Mouse (Mus musculus) forebrain, postnatal 0 days (tissue): ENCODE results near the gene Tob2. TPM values are rescaled to one million over a fixed set of nuclear protein-coding genes. Genes with fewer than 3 reads are reported as not detected.

Experiments
- ATAC-seq: fragments of 200-750 bp; cut with Nextera tagmentation; 2 replicates; pipeline ENCODE4 v1.8.0; 2017; ENCODE audit warnings: mild to moderate bottlenecking, moderate library complexity
- DNase-seq: peaks from one replicate; pipeline ENCODE4 v3.0.0-alpha.2; 2015
- H3K27ac ChIP-seq: fragments of 300-500 bp; sonication (generic); 2 replicates; pipeline ENCODE4 v1.5.1; 2014; ENCODE audit warnings: low read depth, mild to moderate bottlenecking, antibody characterized with exemption, low read length, moderate library complexity, mixed read lengths
- H3K27me3 ChIP-seq: fragments of 300-500 bp; sonication (generic); 2 replicates; pipeline ENCODE4 v1.6.1; 2014; ENCODE audit warnings: mild to moderate bottlenecking, low read length, mixed read lengths; ENCODE audit not compliant: insufficient read depth
- H3K36me3 ChIP-seq: fragments of 300-500 bp; sonication (generic); 2 replicates; pipeline ENCODE4 v1.6.1; 2014; ENCODE audit warnings: mild to moderate bottlenecking, moderate library complexity; ENCODE audit not compliant: insufficient read depth
- H3K4me1 ChIP-seq: fragments of 300-500 bp; sonication (generic); 2 replicates; pipeline ENCODE4 v1.6.1; 2014; ENCODE audit warnings: antibody characterized with exemption; ENCODE audit not compliant: insufficient read depth
- H3K4me2 ChIP-seq: fragments of 300-500 bp; sonication (generic); 2 replicates; pipeline ENCODE4 v1.6.1; 2014; ENCODE audit warnings: low read depth, mild to moderate bottlenecking, moderate library complexity
- H3K4me3 ChIP-seq: fragments of 300-500 bp; sonication (generic); 2 replicates; pipeline ENCODE4 v1.5.1; 2014; ENCODE audit warnings: low read depth, low read length, mixed read lengths
- H3K9ac ChIP-seq: fragments of 300-500 bp; sonication (generic); 2 replicates; pipeline ENCODE4 v1.6.1; 2014; ENCODE audit warnings: mild to moderate bottlenecking
- H3K9me3 ChIP-seq: fragments of 300-500 bp; sonication (generic); 2 replicates; pipeline ENCODE4 v1.6.1; 2016; ENCODE audit warnings: low read length
- CTCF ChIP-seq: sonication (generic); IDR thresholded peaks from 2 replicates; pipeline ENCODE4 v1.5.1; 2016; ENCODE audit warnings: antibody characterized with exemption, control low read depth, low read depth
- WGBS: fragments of 180-500 bp; shearing (Covaris S2); extraction: QIAGEN DNeasy Blood & Tissue Kit; methylation state at CpG from one replicate; pipeline ENCODE4 v1.1.7; 2014; 5-methylcytosine and 5-hydroxymethylcytosine counted together
- polyA plus RNA-seq: library from polyadenylated mRNA; unstranded; fragments of >200 nt; fragmentation: Nextera tagmentation; extraction: Ambion mirVana; gene quantifications from 2 replicates; pipeline ENCODE4 v1.2.1, GENCODE M21; 2015
- total RNA-seq: library from RNA; depleted of rRNA; stranded (reverse); fragments of >200 nt; gene quantifications from 2 replicates; pipeline ENCODE4 v1.2.3, GENCODE M21; 2014

Gene Tob2
- total and polyA plus RNA-seq, 2 experiments from 2014 or later = 11.4 to 13.0 TPM

DNA sequence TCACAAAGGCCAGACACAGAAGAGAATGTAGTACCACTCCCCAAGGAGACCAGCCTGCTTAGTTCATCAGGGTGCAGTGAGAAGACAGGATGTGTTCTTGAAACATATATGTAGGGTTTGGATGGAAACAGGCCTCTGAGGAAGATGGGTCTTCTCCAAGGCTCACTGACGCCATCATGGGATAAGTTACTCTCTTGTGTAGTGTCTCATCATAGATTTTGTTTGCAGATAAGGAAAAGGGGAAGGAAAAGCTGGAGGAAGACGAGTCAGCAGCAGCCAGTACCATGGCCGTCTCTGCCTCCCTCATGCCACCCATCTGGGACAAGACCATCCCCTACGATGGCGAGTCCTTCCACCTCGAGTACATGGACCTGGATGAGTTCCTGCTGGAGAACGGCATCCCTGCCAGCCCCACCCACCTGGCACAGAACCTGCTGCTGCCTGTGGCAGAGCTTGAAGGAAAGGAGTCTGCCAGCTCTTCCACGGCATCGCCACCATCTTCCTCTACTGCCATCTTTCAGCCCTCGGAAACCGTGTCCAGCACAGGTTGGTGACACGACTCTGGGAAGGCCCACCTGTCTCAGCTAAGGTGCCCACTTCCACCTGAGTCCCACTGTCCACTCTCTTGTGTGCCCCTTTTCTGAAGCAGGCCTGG, 43.8 kb downstream of the Tob2 start:
- no peak for DNase-seq
- no peak for TF ChIP-seq CTCF
- no peaks in the 10 kb centered on the region for H3K9me3 ChIP-seq

DNA sequence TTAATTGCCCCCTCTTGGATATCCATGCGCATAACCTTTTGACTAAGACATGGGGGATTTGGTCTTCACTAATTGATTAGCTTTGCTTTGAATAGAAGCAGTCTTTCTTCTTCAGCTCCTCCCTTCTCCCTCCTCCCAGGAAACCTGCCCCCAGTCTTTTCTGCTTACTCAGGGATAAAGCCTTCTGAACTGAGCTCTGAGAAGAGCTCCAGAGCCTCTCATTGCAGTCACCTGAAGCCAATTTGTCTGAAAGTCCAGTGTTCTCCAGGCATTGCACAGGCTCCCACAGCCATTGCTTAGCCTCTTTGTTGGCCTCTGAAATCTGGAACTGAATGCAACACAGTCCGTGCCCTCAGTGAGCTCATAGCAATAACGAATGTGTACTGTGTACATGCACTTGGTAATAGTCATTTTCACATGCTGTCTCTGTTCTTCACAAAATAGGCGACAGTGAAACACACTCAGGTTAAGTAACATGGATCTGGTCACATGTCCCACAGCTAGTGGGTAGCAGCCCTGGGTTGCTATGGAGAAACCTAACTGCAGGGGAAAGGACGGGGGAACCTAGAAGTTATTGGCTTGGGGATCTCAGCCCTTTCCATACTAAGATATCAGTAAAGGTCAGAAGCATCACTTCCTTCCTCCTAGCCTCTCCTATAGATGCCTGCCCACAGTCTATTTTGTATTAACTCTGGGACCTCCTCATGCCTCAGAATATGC, 44.5 kb downstream of the Tob2 start:
- no peak for ATAC-seq

More for the DNA sequence above, 43.8 kb downstream of the Tob2 start:
- Histone ChIP-seq H3K4me2 (no peak overlapping the region), H3K27ac (no peak overlapping the region), H3K4me1 (peaks cover 18% of the 10 kb centered on the region), H3K36me3 (peaks cover 46% of the 10 kb centered on the region), H3K4me3 (no peak overlapping the region), H3K27me3 (no peaks in the 10 kb centered on the region), H3K9ac (no peak overlapping the region)
- whole genome bisulfite sequencing = 75% methylated on average over 12 of the region's 12 CpGs
- no peak for ATAC-seq

DNA sequence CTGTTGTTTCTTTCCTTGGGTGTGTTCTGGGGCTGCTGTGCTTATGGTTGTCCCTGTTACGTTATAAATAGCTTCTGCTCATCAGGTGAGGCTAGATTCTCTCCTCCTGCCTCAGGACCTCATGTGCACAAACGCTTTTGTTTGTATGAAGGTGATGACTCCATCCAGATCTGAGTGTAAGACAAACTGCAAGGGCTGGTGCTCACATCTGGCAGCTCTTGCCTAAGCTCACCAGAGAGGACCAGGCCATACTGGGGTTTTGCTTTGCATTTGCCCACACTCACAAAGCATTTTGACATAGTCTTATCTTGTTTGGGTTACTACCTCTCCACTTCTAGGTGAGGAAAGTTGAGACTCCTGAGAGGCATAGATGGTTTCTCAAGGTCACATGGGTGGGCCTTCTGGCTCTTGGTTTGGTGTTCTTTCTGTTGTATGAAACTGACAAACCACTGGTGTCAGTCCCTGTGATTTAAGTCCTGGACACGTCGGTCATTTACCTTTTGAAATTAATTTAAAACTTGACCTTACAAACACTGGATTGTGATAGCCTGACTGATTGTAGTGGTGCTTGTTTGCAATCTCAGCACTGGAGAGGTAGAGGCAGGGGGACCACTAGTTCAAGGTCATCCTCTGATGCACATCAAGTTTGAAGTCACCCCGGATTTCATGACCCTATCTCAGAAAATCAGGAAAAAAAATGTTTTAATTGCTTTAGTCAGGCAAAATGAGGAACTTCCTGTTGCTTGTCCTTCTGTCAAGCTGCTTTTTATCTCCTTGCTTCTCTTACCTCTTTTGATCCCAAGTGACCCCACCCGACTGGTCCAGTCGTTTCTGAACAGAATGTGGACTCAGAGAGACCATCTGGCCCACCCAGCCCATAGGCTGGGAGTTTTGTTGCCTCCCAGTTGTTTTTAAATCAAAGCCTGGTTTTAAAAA, 45.6 kb downstream of the Tob2 start:
- ATAC-seq (no peak), DNase-seq (no peak)
- Histone ChIP-seq H3K4me2 (peak overlapping the region; percentile 68), H3K9ac (peak overlapping the region; percentile 85; the same call in 1 of the 2 replicates), H3K36me3 (peaks cover 31% of the 10 kb centered on the region), H3K9me3 (no peaks in the 10 kb centered on the region), H3K27ac (no peak overlapping the region), H3K4me1 (peaks cover 24% of the 10 kb centered on the region), H3K27me3 (no peaks in the 10 kb centered on the region), H3K4me3 (peak overlapping the region; percentile 64; the same call in 1 of the 2 replicates)
- WGBS = 72% methylated on average over 7 of the region's 7 CpGs
- no peak for TF ChIP-seq CTCF

More for the DNA sequence above, 44.5 kb downstream of the Tob2 start:
- H3K27ac ChIP-seq = no peak overlapping the region
- H3K36me3 ChIP-seq = peaks cover 40% of the 10 kb centered on the region
- H3K4me3 ChIP-seq = no peak overlapping the region
- no peaks in the 10 kb centered on the region for H3K27me3 ChIP-seq
- no peak for DNase-seq
- H3K9ac ChIP-seq = no peak overlapping the region
- WGBS = 42% methylated on average over 5 of the region's 5 CpGs
- no peak overlapping the region for H3K4me2 ChIP-seq
- no peak for TF ChIP-seq CTCF
- peaks cover 24% of the 10 kb centered on the region for H3K4me1 ChIP-seq
- H3K9me3 ChIP-seq = no peaks in the 10 kb centered on the region

DNA sequence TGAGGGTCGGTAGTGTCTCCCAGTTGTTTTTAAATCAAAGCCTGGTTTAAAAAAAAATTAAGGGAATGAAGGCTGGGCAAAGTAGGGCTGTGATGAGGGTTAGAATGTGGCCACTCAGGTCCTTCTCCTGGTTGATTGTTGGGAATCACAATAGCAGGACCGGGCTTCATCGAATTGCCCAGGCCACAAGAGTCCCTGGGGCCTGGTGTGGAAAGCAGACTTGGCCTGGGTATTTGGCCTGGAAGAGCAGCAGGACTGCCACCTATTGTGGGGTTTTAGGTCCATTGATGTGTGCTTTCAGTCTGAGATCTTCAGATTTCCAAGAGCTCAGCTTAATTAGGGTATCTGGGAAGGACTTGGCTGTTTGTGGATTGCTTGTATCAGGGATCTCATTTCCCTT, 46.3 kb downstream of the Tob2 start:
- peak overlapping the region; percentile 64 for H3K4me3 ChIP-seq
- H3K27me3 ChIP-seq = no peaks in the 10 kb centered on the region
- H3K27ac ChIP-seq = peak overlapping the region; percentile 92; the same call in 1 of the 2 replicates
- H3K9me3 ChIP-seq = no peaks in the 10 kb centered on the region
- 22% methylated on average over 3 of the region's 3 CpGs for WGBS
- H3K9ac ChIP-seq = peak overlapping the region; percentile 85
- H3K4me1 ChIP-seq = peaks cover 24% of the 10 kb centered on the region
- DNase-seq (no peak), ATAC-seq (no peak)
- peak overlapping the region; percentile 68 for H3K4me2 ChIP-seq
- TF ChIP-seq CTCF = no peak
- H3K36me3 ChIP-seq = peaks cover 25% of the 10 kb centered on the region

DNA sequence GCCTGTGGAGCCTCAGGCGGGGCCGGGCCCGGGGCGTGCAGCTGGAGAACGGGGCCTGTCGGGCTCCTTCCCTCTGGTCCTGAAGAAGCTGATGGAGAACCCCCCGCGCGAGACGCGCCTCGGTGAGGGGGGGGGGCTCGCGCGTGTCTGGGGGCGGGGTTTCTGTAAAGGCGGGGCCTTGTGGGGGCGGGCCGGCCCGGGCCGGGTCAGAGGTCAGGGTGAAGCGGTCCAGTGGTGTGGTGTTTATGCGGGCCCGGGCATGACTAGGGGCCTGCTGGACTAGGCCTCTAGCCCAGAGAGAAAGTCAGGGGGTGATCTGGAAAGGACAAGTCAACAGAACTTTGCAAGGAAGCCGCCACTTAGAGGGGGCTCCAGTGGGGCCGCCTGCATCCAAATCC, 47.0 kb downstream of the Tob2 start:
- Histone ChIP-seq H3K4me1 (peaks cover 24% of the 10 kb centered on the region), H3K4me2 (peak overlapping the region; percentile 68), H3K9ac (peak overlapping the region; percentile 85), H3K27me3 (no peaks in the 10 kb centered on the region), H3K4me3 (peak overlapping the region; percentile 64), H3K9me3 (no peaks in the 10 kb centered on the region), H3K27ac (peak overlapping the region; percentile 92), H3K36me3 (peaks cover 18% of the 10 kb centered on the region)
- DNase-seq = no peak
- TF ChIP-seq CTCF = no peak
- under 1% methylated on average over 19 of the region's 26 CpGs for WGBS
- peak; percentile 15; the same call in 1 of the 2 replicates for ATAC-seq

DNA sequence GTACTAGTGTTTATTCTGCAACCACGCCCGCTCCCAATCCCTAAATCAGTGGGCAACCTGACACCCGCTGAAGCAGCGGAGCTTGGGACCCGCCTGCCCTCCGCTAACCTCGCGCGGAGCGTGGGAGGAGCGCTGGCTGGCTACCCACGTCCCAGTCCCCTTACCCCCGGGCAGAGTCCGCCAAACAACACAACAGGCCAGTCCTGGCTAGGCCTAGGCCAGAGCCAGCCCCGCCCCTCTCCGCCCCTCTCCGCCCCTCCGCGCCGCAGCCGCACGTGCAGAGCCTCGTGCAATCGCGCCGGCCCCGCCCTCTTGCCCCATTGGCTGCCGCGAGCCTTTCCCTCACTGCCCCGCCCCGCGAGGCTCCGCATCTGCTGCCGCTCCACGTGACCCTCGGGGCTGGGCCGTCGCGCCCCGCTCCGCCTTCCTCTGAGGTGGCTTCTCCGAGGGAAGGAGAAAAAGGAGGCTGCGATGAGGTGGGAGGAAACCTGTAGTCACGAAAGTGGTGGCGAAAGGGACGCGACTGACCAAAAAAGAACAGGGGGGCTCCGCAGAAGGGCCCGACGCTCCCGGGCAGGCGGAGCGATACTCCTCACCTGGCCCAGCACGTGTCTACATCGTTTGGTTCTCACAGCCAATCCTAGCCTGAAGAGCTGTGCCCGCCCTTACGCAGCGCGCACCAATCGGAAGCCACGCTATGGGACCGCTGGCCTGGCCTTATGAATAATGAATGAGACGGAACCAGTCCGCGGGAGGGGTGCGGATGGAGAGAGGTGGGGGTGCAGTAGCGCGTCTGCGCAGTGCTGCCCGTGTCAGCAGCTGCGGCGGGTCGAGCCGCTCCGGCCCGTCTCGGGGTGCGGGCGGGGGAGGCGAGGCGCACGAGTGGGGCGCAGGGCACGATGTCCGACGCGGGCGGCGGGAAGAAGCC, 47.7 kb downstream of the Tob2 start:
- Histone ChIP-seq H3K27ac (peak overlapping the region; percentile 92), H3K4me1 (peaks cover 24% of the 10 kb centered on the region), H3K27me3 (no peaks in the 10 kb centered on the region), H3K4me3 (peak overlapping the region; percentile 64), H3K36me3 (peaks cover 12% of the 10 kb centered on the region), H3K4me2 (peak overlapping the region; percentile 68), H3K9me3 (no peaks in the 10 kb centered on the region), H3K9ac (peak overlapping the region; percentile 85)
- WGBS = under 1% methylated on average over 79 of the region's 89 CpGs
- DNase-seq (peak; percentile 99), ATAC-seq (peak; percentile 98)
- no peak for TF ChIP-seq CTCF
